Mouse (Mus musculus) forebrain, embryonic 16.5 days (tissue): ENCODE results near the gene Slmap. TPM values are rescaled to one million over a fixed set of nuclear protein-coding genes. Genes with fewer than 3 reads are reported as not detected.
"Not testable (repeated sequence)": the region's sequence is repeated elsewhere in the genome, so short reads cannot be mapped to it uniquely, and the experiment has no call there.

Experiments
- ATAC-seq: fragments of 200-750 bp; cut with Nextera tagmentation; 2 replicates; pipeline ENCODE4 v1.8.0; 2017; ENCODE audit warnings: mild to moderate bottlenecking, moderate library complexity
- H3K27ac ChIP-seq: fragments of 300-500 bp; sonication (generic); 2 replicates; pipeline ENCODE4 v1.5.1; 2014; ENCODE audit warnings: low read length, control low read depth
- H3K27me3 ChIP-seq: fragments of 300-500 bp; sonication (generic); replicated peaks from 2 replicates; pipeline ENCODE4 v1.6.1; 2014; ENCODE audit warnings: low read length; ENCODE audit not compliant: control insufficient read depth, insufficient read depth
- H3K36me3 ChIP-seq: fragments of 300-500 bp; sonication (generic); 2 replicates; pipeline ENCODE4 v1.6.1; 2014; ENCODE audit not compliant: control insufficient read depth, insufficient read depth
- H3K4me1 ChIP-seq: fragments of 300-500 bp; sonication (generic); replicated peaks from 2 replicates; pipeline ENCODE4 v1.6.1; 2014; ENCODE audit warnings: low read length; ENCODE audit not compliant: control insufficient read depth, insufficient read depth
- H3K4me2 ChIP-seq: fragments of 300-500 bp; sonication (generic); 2 replicates; pipeline ENCODE4 v1.6.1; 2014; ENCODE audit warnings: mild to moderate bottlenecking, low read length, control low read depth
- H3K4me3 ChIP-seq: fragments of 300-500 bp; sonication (generic); replicated peaks from 2 replicates; pipeline ENCODE4 v1.5.1; 2014; ENCODE audit warnings: mild to moderate bottlenecking, low read length, control low read depth
- H3K9ac ChIP-seq: fragments of 300-500 bp; sonication (generic); replicated peaks from 2 replicates; pipeline ENCODE4 v1.6.1; 2014; ENCODE audit warnings: low read depth, low read length, control low read depth
- H3K9me3 ChIP-seq: fragments of 300-500 bp; sonication (generic); 2 replicates; pipeline ENCODE4 v1.6.1; 2016; ENCODE audit warnings: low read length; ENCODE audit not compliant: control insufficient read depth
- WGBS: fragments of 180-500 bp; shearing (Covaris S2); extraction: QIAGEN DNeasy Blood & Tissue Kit; methylation state at CpG from one replicate; pipeline ENCODE4 v1.1.7; 2014; 5-methylcytosine and 5-hydroxymethylcytosine counted together
- polyA plus RNA-seq: library from polyadenylated mRNA; unstranded; fragments of >200 nt; fragmentation: Nextera tagmentation; extraction: Ambion mirVana; gene quantifications from 2 replicates; pipeline ENCODE4 v1.2.1, GENCODE M21; 2015

The Slmap gene
- polyA plus RNA-seq, 1 experiment from 2014 or later, result 14.3 TPM

DNA sequence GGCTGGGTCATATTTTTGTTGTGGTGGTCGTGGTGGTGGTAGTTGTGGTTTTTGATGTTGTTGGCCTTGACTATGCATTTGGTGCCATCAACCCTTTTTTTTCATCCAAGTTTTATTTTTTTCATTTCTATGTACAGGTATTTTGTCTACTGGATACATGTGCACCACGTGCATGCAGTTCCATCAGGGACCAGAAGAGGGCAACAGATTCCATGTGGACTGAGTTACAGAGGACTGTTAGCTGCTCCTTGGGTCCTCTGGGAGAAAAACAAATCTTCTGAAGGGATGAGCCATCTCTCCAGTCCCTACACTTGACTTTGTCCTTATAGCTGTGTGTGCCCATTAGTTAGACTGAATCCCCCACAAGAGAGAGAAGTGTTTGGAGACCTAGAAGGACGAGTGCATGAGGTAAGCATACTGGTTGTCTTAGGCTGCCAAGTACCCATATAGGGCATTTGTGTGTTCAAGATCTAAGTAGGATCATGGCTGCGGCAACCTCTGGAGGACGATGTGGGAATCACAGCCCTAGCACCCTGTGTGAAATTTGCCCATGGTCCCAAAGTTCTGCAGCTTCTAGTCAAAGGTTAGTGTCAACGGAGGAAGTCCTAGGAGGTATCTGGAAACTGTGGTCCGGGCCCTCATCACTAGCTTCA is 136.1 kb downstream of the Slmap start:
- Histone ChIP-seq H3K36me3 (no peaks in the 10 kb centered on the region; the same call in 1 of the 2 replicates), H3K9me3 (peaks cover 8% of the 10 kb centered on the region), H3K4me2 (no peak overlapping the region), H3K4me3 (no peak overlapping the region), H3K4me1 (no peaks in the 10 kb centered on the region), H3K9ac (no peak overlapping the region), H3K27ac (no peak overlapping the region), H3K27me3 (no peaks in the 10 kb centered on the region)
- WGBS, result 91% methylated on average over 7 of the region's 7 CpGs
- no peak for ATAC-seq

DNA sequence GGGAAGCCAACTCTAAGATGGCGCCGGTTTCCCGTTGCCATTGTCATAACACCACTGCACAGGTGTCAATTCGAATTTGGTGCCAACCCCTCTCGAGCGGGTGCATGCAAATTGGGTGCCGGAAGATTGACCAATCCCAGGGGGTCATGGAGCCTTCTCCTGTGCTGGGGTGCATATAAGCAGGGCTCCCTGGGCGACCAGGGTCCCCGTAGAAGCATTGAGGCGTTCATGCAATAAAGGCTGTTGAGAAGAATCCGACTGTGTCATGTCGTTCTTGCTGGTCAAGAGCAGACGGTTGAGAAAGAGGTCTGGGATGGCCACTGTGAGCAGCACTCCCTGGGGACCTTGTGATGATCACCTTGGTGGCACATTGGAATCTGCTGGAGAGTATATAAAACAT is 142.9 kb downstream of the Slmap start:
- Histone ChIP-seq H3K27ac (no peak overlapping the region), H3K4me2 (no peak overlapping the region), H3K36me3 (no peaks in the 10 kb centered on the region; the same call in 1 of the 2 replicates), H3K27me3 (no peaks in the 10 kb centered on the region), H3K9me3 (peaks cover 6% of the 10 kb centered on the region; the same call in 1 of the 2 replicates), H3K9ac (no peak overlapping the region), H3K4me1 (no peaks in the 10 kb centered on the region), H3K4me3 (no peak overlapping the region)
- 92% methylated on average over 13 of the region's 13 CpGs for WGBS
- no peak for ATAC-seq

DNA sequence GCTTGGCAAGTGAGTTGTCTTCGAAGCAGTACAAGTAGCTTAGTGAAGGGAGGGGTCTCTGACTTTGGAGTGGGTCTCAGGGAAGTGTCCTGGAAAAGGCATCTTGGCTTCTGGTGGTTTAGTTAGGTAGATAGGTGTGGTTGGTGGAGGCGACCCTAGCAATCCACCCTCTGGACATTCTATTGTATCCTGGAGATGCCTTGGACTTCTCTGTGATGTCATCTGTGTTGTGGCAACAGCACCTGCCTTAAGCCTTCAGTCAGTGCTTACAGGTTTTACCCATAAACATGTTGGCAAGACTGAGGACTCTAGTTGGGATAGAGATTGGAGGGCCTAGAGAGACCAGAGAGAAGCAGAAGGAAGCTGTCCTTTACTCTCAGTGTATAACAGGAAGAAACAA is 145.8 kb downstream of the Slmap start:
- not testable (repeated sequence) for H3K4me3 ChIP-seq, H3K27me3 ChIP-seq, ATAC-seq, H3K9ac ChIP-seq, H3K27ac ChIP-seq, H3K9me3 ChIP-seq, H3K4me2 ChIP-seq, H3K36me3 ChIP-seq, H3K4me1 ChIP-seq
- WGBS, result 96% methylated on average over 2 of the region's 2 CpGs

DNA sequence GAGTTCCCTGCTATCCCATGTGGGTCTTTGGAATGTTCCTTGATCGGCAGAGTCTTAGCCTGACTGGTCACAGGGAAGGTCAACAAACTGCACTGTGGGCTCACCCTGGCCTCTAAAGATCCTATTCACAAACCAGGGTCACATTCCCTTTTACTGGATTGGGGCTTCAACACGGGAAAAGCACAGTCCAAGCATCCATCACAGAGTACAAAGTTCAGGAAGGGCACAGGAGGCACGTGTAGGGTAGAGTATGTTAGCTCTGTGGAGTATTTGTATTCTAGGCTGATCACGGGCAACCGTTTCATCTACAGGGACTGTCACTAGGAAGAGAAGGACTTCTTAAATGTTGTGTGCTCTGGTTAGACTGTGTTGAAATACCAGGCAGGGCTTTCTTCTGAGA is 147.7 kb downstream of the Slmap start:
- not testable (repeated sequence) for H3K36me3 ChIP-seq, H3K27ac ChIP-seq, H3K4me2 ChIP-seq, H3K27me3 ChIP-seq, ATAC-seq, H3K4me1 ChIP-seq, H3K4me3 ChIP-seq, H3K9me3 ChIP-seq, H3K9ac ChIP-seq
- 76% methylated on average over 4 of the region's 5 CpGs for WGBS

DNA sequence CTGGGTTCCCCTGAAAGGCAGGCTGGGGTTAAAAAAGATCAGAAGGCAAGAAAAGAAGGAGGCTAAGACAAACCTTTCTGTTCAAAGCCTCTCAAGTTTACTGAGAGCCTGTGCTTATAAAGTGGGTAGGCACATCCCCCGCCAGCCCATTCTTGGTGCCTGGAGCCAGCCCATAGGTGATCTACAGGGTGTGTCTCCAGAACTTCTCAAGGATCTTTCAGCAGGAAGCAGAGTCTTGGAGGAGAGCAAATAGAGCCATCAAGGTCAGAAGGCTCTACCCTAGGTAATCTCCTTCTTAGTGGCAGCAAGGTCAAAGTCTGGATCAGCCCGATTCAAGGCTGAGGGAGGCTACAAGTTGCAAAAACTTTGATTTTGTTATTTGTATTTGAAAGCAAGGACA is 149.1 kb downstream of the Slmap start:
- not testable (repeated sequence) for H3K4me1 ChIP-seq, H3K27me3 ChIP-seq, H3K9ac ChIP-seq, H3K36me3 ChIP-seq, H3K4me3 ChIP-seq, ATAC-seq, H3K9me3 ChIP-seq, H3K27ac ChIP-seq, H3K4me2 ChIP-seq
- WGBS, result 87% methylated on average over 2 of the region's 2 CpGs

DNA sequence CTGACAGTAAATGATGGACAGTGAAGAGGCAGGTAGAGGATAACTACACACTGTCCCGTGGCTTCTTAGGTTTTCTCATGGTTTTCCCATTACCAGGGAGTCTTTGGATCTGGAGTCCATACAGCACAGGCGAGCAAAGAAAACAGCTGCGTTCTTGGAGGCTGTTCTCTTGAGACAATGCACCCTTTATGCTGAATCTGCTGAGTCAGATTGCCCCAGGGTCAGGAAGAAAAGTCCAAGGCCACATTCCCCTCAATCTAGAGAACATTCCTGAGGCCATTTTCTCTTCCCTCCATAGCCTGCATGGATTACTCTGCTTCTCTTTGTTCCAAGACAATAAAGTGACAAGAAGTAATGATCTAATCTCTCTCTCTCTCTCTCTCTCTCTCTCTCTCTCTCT is 155.7 kb downstream of the Slmap start:
- H3K27ac ChIP-seq, result no peak overlapping the region
- no peaks in the 10 kb centered on the region for H3K4me1 ChIP-seq
- no peak for ATAC-seq
- H3K9me3 ChIP-seq, result no peaks in the 10 kb centered on the region
- no peaks in the 10 kb centered on the region for H3K36me3 ChIP-seq
- no peak overlapping the region for H3K4me2 ChIP-seq
- 14% methylated on average over 3 of the region's 3 CpGs for WGBS
- H3K9ac ChIP-seq, result no peak overlapping the region
- no peaks in the 10 kb centered on the region for H3K27me3 ChIP-seq
- no peak overlapping the region for H3K4me3 ChIP-seq

DNA sequence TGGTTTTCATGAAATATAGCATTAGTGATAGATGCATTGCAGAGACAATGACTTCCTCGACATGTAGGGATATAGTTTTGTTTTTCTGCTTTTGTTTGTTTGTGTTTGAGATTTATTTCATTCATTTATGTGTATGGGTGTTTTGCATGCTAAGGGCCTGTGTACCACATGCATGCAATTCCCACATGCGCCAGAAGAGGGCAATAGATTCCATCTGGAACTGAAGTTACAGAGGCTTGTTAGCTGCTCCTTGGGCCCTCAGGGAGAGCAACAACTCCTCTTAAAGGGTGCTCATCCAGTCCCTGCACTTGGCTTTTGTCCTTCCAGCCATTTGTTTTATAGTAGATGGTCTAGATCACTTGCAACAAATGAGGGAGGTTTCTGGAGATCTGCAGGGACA is 158.1 kb downstream of the Slmap start:
- Histone ChIP-seq H3K9ac (no peak overlapping the region), H3K9me3 (no peaks in the 10 kb centered on the region), H3K27me3 (no peaks in the 10 kb centered on the region), H3K36me3 (no peaks in the 10 kb centered on the region), H3K27ac (no peak overlapping the region), H3K4me1 (no peaks in the 10 kb centered on the region), H3K4me2 (no peak overlapping the region), H3K4me3 (no peak overlapping the region)
- WGBS, result 3% methylated on average over 2 of the region's 2 CpGs
- ATAC-seq, result no peak

Other genes with a start within 250 kb of the Slmap start
- 21.1 and 23.6 TPM in 2 replicates for gene Dennd6a, start 38.9 kb upstream of the Slmap start, polyA plus RNA-seq
- 643 and 695 TPM in 2 replicates for gene Arf4, start 103.1 kb upstream of the Slmap start, polyA plus RNA-seq
- gene Pde12, start 135.0 kb upstream of the Slmap start, polyA plus RNA-seq, result 12.7 TPM in 2 replicates
- gene Dnah12, start 158.3 kb upstream of the Slmap start, polyA plus RNA-seq, result 0.04 and 0.11 TPM in 2 replicates